Mouse (Mus musculus) hindbrain, embryonic 13.5 days (tissue): ENCODE data around the gene Bicra. TPM values are rescaled to one million over a fixed set of nuclear protein-coding genes. Genes with fewer than 3 reads are reported as not detected.

Experiments used
- ATAC-seq: fragments of 200-750 bp; cut with Nextera tagmentation; 2 replicates; pipeline ENCODE4 v1.8.0; 2017; ENCODE audit warnings: moderate TSS enrichment; ENCODE audit not compliant: low FRiP score
- H3K27ac ChIP-seq: fragments of 300-500 bp; sonication (generic); 2 replicates; pipeline ENCODE4 v1.5.1; 2015; ENCODE audit warnings: inconsistent platforms, mild to moderate bottlenecking, moderate library complexity
- H3K27me3 ChIP-seq: fragments of 300-500 bp; sonication (generic); 2 replicates; pipeline ENCODE4 v1.6.1; 2015; ENCODE audit warnings: mild to moderate bottlenecking, inconsistent platforms
- H3K36me3 ChIP-seq: fragments of 300-500 bp; sonication (generic); 2 replicates; pipeline ENCODE4 v1.6.1; 2015; ENCODE audit warnings: mild to moderate bottlenecking, inconsistent platforms
- H3K4me1 ChIP-seq: fragments of 300-500 bp; sonication (generic); replicated peaks from 2 replicates; pipeline ENCODE4 v1.6.1; 2015; ENCODE audit warnings: inconsistent platforms
- H3K4me2 ChIP-seq: fragments of 300-500 bp; sonication (generic); 2 replicates; pipeline ENCODE4 v1.6.1; 2015; ENCODE audit warnings: inconsistent platforms, mild to moderate bottlenecking, moderate library complexity
- H3K4me3 ChIP-seq: fragments of 300-500 bp; sonication (generic); 2 replicates; pipeline ENCODE4 v1.5.1; 2015; ENCODE audit warnings: mild to moderate bottlenecking, inconsistent platforms
- H3K9ac ChIP-seq: fragments of 300-500 bp; sonication (generic); 2 replicates; pipeline ENCODE4 v1.6.1; 2015; ENCODE audit warnings: mild to moderate bottlenecking, inconsistent platforms
- H3K9me3 ChIP-seq: fragments of 300-500 bp; sonication (generic); 2 replicates; pipeline ENCODE4 v1.6.1; 2016; ENCODE audit warnings: inconsistent platforms
- WGBS: fragments of 180-500 bp; shearing (Covaris S2); methylation state at CpG from one replicate; pipeline ENCODE4 v1.1.7; 2015; 5-methylcytosine and 5-hydroxymethylcytosine counted together
- polyA plus RNA-seq: library from polyadenylated mRNA; unstranded; fragments of >200 nt; fragmentation: Nextera tagmentation; extraction: Ambion mirVana; gene quantifications from 2 replicates; pipeline ENCODE4 v1.2.1, GENCODE M21; 2015

Bicra gene
- polyA plus RNA-seq, 1 experiment from 2014 or later: 8.2 TPM

- peak overlapping the region; percentile 48; the same call in 1 of the 2 replicates for H3K27ac ChIP-seq
- WGBS: 89% methylated on average over 6 of the region's 6 CpGs
- ATAC-seq: no peak
Measured at GRCm38 (mm10) chr7:16028102-16028927, 19.4 kb downstream of the Bicra start.

GRCm38 (mm10) chr7:16024603-16025222, 23.0 kb downstream of the Bicra start:
- H3K9me3 ChIP-seq: no peaks in the 10 kb centered on the region
- WGBS: 91% methylated on average over 8 of the region's 8 CpGs
- peaks cover 21% of the 10 kb centered on the region for H3K4me1 ChIP-seq
- H3K9ac ChIP-seq: no peak overlapping the region
- no peak for ATAC-seq
- H3K27ac ChIP-seq: no peak overlapping the region
- H3K4me3 ChIP-seq: no peak overlapping the region
- no peaks in the 10 kb centered on the region for H3K27me3 ChIP-seq
- H3K36me3 ChIP-seq: no peaks in the 10 kb centered on the region; the same call in 1 of the 2 replicates
- H3K4me2 ChIP-seq: no peak overlapping the region

More at GRCm38 (mm10) chr7:16028102-16028927, 19.4 kb downstream of the Bicra start:
- no peaks in the 10 kb centered on the region for H3K27me3 ChIP-seq
- no peak overlapping the region for H3K9ac ChIP-seq
- H3K9me3 ChIP-seq: no peaks in the 10 kb centered on the region
- H3K4me1 ChIP-seq: peaks cover 14% of the 10 kb centered on the region
- H3K4me2 ChIP-seq: no peak overlapping the region
- peaks cover 19% of the 10 kb centered on the region for H3K36me3 ChIP-seq
- H3K4me3 ChIP-seq: no peak overlapping the region

- no peak for ATAC-seq
- Histone ChIP-seq H3K27me3 (no peaks in the 10 kb centered on the region), H3K9ac (no peak overlapping the region), H3K27ac (no peak overlapping the region), H3K9me3 (no peaks in the 10 kb centered on the region), H3K4me1 (peaks cover 12% of the 10 kb centered on the region), H3K4me2 (no peak overlapping the region), H3K4me3 (no peak overlapping the region), H3K36me3 (no peaks in the 10 kb centered on the region)
- 90% methylated on average over 5 of the region's 5 CpGs for WGBS
Measured at GRCm38 (mm10) chr7:16019256-16020094, 28.2 kb downstream of the Bicra start.

GRCm38 (mm10) chr7:16018016-16018810, 29.5 kb downstream of the Bicra start:
- no peak overlapping the region for H3K27ac ChIP-seq
- peaks cover 7% of the 10 kb centered on the region; the same call in 1 of the 2 replicates for H3K4me1 ChIP-seq
- ATAC-seq: no peak
- no peak overlapping the region for H3K4me3 ChIP-seq
- H3K27me3 ChIP-seq: no peaks in the 10 kb centered on the region
- H3K4me2 ChIP-seq: no peak overlapping the region
- H3K9ac ChIP-seq: no peak overlapping the region
- WGBS: 84% methylated on average over 9 of the region's 9 CpGs
- no peaks in the 10 kb centered on the region for H3K36me3 ChIP-seq
- no peaks in the 10 kb centered on the region for H3K9me3 ChIP-seq

- no peak overlapping the region for H3K27ac ChIP-seq
- ATAC-seq: no peak
- H3K9ac ChIP-seq: no peak overlapping the region
- H3K27me3 ChIP-seq: no peaks in the 10 kb centered on the region
- 90% methylated on average over 5 of the region's 5 CpGs for WGBS
- no peak overlapping the region for H3K4me2 ChIP-seq
- H3K9me3 ChIP-seq: no peaks in the 10 kb centered on the region
- no peak overlapping the region for H3K4me3 ChIP-seq
- peaks cover 8% of the 10 kb centered on the region; the same call in 1 of the 2 replicates for H3K4me1 ChIP-seq
- peaks cover 6% of the 10 kb centered on the region for H3K36me3 ChIP-seq
Measured at GRCm38 (mm10) chr7:16015384-16015783, 32.3 kb downstream of the Bicra start.

- Histone ChIP-seq H3K4me3 (no peak overlapping the region), H3K27me3 (no peaks in the 10 kb centered on the region), H3K9me3 (no peaks in the 10 kb centered on the region), H3K27ac (no peak overlapping the region), H3K36me3 (peaks cover 6% of the 10 kb centered on the region), H3K4me1 (peaks cover 8% of the 10 kb centered on the region; the same call in 1 of the 2 replicates), H3K9ac (no peak overlapping the region), H3K4me2 (no peak overlapping the region)
- 94% methylated on average over 8 of the region's 8 CpGs for WGBS
- ATAC-seq: no peak
Measured at GRCm38 (mm10) chr7:16014521-16015175, 33.1 kb downstream of the Bicra start.

- Histone ChIP-seq H3K4me2 (no peak overlapping the region), H3K36me3 (peaks cover 6% of the 10 kb centered on the region), H3K27ac (no peak overlapping the region), H3K9me3 (no peaks in the 10 kb centered on the region), H3K9ac (no peak overlapping the region), H3K27me3 (no peaks in the 10 kb centered on the region), H3K4me1 (peaks cover 8% of the 10 kb centered on the region; the same call in 1 of the 2 replicates), H3K4me3 (no peak overlapping the region)
- ATAC-seq: no peak
- 90% methylated on average over 5 of the region's 5 CpGs for WGBS
Measured at GRCm38 (mm10) chr7:16013722-16014275, 33.9 kb downstream of the Bicra start.

- Histone ChIP-seq H3K9me3 (no peaks in the 10 kb centered on the region), H3K27ac (no peak overlapping the region), H3K9ac (no peak overlapping the region), H3K4me2 (no peak overlapping the region), H3K4me1 (peaks cover 8% of the 10 kb centered on the region; the same call in 1 of the 2 replicates), H3K27me3 (no peaks in the 10 kb centered on the region), H3K4me3 (no peak overlapping the region), H3K36me3 (peaks cover 6% of the 10 kb centered on the region)
- ATAC-seq: no peak
- WGBS: 79% methylated on average over 11 of the region's 11 CpGs
Measured at GRCm38 (mm10) chr7:16012576-16013263, 35.0 kb downstream of the Bicra start.

- no peak overlapping the region for H3K9ac ChIP-seq
- H3K36me3 ChIP-seq: peaks cover 6% of the 10 kb centered on the region
- no peak overlapping the region for H3K27ac ChIP-seq
- H3K27me3 ChIP-seq: no peaks in the 10 kb centered on the region
- no peaks in the 10 kb centered on the region for H3K9me3 ChIP-seq
- peaks cover 8% of the 10 kb centered on the region; the same call in 1 of the 2 replicates for H3K4me1 ChIP-seq
- no peak for ATAC-seq
- no peak overlapping the region for H3K4me3 ChIP-seq
- WGBS: 91% methylated on average over 7 of the region's 7 CpGs
- no peak overlapping the region for H3K4me2 ChIP-seq
Measured at GRCm38 (mm10) chr7:16011418-16012085, 36.2 kb downstream of the Bicra start.

DNA sequence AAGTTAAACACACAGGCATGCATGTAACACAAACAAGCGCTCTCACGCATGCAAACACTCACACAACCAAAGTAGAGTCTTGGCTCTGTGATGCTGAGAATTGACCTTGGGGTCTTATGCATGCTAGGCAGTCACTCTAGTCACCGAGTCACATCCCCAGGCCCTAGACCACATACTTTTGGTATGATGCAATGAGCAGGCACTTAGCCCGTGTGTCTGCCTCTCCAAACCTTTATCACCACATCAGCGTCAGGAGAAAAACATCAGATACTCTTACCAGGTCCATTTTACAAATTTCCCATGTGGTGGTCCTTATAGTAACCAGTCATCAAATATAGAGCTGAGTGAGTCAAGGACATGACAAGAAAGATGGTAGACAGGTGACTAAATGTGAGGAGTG, 37.1 kb downstream of the Bicra start:
- H3K9ac ChIP-seq: no peak overlapping the region
- peaks cover 8% of the 10 kb centered on the region; the same call in 1 of the 2 replicates for H3K4me1 ChIP-seq
- H3K27ac ChIP-seq: no peak overlapping the region
- H3K36me3 ChIP-seq: peaks cover 8% of the 10 kb centered on the region
- H3K27me3 ChIP-seq: no peaks in the 10 kb centered on the region
- 88% methylated on average over 5 of the region's 5 CpGs for WGBS
- H3K4me3 ChIP-seq: no peak overlapping the region
- no peaks in the 10 kb centered on the region for H3K9me3 ChIP-seq
- H3K4me2 ChIP-seq: no peak overlapping the region
- ATAC-seq: no peak
